Mouse (Mus musculus): ENCODE measurements around the gene Slc46a2. TPM values are rescaled to one million over a fixed set of nuclear protein-coding genes. Genes with fewer than 3 reads are reported as not detected.
A peak's percentile ranks its signal among the peaks of the same experiment; 100 is the strongest.

Slc46a2 gene
- polyA plus RNA-seq, 1 experiment from 2014 or later = not detected

GRCm38 (mm10) chr4:59907092-59907491 lies 7.8 kb downstream of the Slc46a2 start:
- Histone ChIP-seq H3K4me2 (no peak overlapping the region), H3K9me3 (no peaks in the 10 kb centered on the region), H3K4me3 (no peak overlapping the region), H3K27me3 (no peaks in the 10 kb centered on the region), H3K9ac (no peak overlapping the region), H3K36me3 (no peaks in the 10 kb centered on the region), H3K27ac (replicated peaks) (no peak overlapping the region), H3K4me1 (replicated peaks) (no peaks in the 10 kb centered on the region)
- 85% methylated on average over 6 of the region's 6 CpGs for WGBS
- no peak for ATAC-seq (ENCODE audit: low FRiP score, low read depth)

- no peak for ATAC-seq (ENCODE audit: low FRiP score, low read depth)
These were observed 12.3 kb downstream of the Slc46a2 start for GRCm38 (mm10) chr4:59902547-59902946.

GRCm38 (mm10) chr4:59901810-59902209 lies 13.0 kb downstream of the Slc46a2 start:
- Histone ChIP-seq H3K4me2 (no peak overlapping the region), H3K27ac (replicated peaks) (no peak overlapping the region), H3K4me1 (replicated peaks) (no peaks in the 10 kb centered on the region), H3K27me3 (no peaks in the 10 kb centered on the region), H3K9ac (no peak overlapping the region), H3K36me3 (peaks cover 5% of the 10 kb centered on the region; the same call in 1 of the 2 replicates), H3K9me3 (no peaks in the 10 kb centered on the region), H3K4me3 (no peak overlapping the region)
- 93% methylated on average over 6 of the region's 6 CpGs for WGBS
- ATAC-seq (ENCODE audit: low FRiP score, low read depth) = no peak

More at GRCm38 (mm10) chr4:59902547-59902946, 12.3 kb downstream of the Slc46a2 start:
- Histone ChIP-seq H3K27ac (replicated peaks) (no peak overlapping the region), H3K36me3 (0 out of 2 replicates have a peak, but pooled peaks cover 3% of the 10 kb centered on the region), H3K4me2 (no peak overlapping the region), H3K9ac (no peak overlapping the region), H3K4me3 (no peak overlapping the region), H3K27me3 (no peaks in the 10 kb centered on the region), H3K9me3 (no peaks in the 10 kb centered on the region), H3K4me1 (replicated peaks) (no peaks in the 10 kb centered on the region)
- 70% methylated on average over 6 of the region's 6 CpGs for WGBS

DNA sequence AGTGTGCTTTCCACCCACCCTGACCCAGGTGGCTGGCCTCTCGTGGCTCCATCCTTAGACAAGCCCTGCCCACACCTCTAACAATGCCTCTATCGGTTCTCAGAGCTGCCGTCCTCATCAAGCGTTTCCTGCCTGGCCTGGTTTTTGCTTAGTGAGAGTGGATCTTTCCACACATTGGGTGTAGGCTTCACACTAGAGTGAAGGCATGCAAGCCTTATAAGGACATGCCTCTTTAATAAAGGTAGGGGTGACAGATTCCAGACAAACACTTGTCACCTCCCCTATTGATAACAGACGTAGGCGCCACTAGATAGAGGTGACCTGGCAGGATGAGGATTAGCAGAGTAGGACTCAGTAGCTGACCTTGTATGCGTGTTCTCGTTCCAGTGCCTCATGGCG lies 16.3 kb downstream of the Slc46a2 start:
- H3K9ac ChIP-seq = no peak overlapping the region
- no peak overlapping the region for H3K27ac ChIP-seq (replicated peaks)
- no peak for ATAC-seq (ENCODE audit: low FRiP score, low read depth)
- WGBS = 92% methylated on average over 9 of the region's 9 CpGs
- H3K9me3 ChIP-seq = no peaks in the 10 kb centered on the region
- no peaks in the 10 kb centered on the region for H3K4me1 ChIP-seq (replicated peaks)
- no peak overlapping the region for H3K4me3 ChIP-seq
- H3K4me2 ChIP-seq = no peak overlapping the region
- H3K27me3 ChIP-seq = no peaks in the 10 kb centered on the region
- H3K36me3 ChIP-seq = peaks cover 19% of the 10 kb centered on the region; the same call in 1 of the 2 replicates

GRCm38 (mm10) chr4:59897814-59898520 lies 16.9 kb downstream of the Slc46a2 start:
- Histone ChIP-seq H3K27ac (replicated peaks) (no peak overlapping the region), H3K9me3 (no peaks in the 10 kb centered on the region), H3K9ac (no peak overlapping the region), H3K4me3 (no peak overlapping the region), H3K4me1 (replicated peaks) (no peaks in the 10 kb centered on the region), H3K4me2 (no peak overlapping the region), H3K27me3 (no peaks in the 10 kb centered on the region), H3K36me3 (peaks cover 19% of the 10 kb centered on the region; the same call in 1 of the 2 replicates)
- no peak for ATAC-seq (ENCODE audit: low FRiP score, low read depth)
- 91% methylated on average over 12 of the region's 12 CpGs for WGBS

- Histone ChIP-seq H3K4me2 (no peak overlapping the region), H3K27me3 (no peaks in the 10 kb centered on the region), H3K9me3 (no peaks in the 10 kb centered on the region), H3K36me3 (peaks cover 22% of the 10 kb centered on the region; the same call in 1 of the 2 replicates), H3K4me1 (replicated peaks) (no peaks in the 10 kb centered on the region), H3K27ac (replicated peaks) (no peak overlapping the region), H3K4me3 (no peak overlapping the region), H3K9ac (no peak overlapping the region)
- ATAC-seq (ENCODE audit: low FRiP score, low read depth) = no peak
- WGBS = 73% methylated on average over 5 of the region's 5 CpGs
These were observed 18.9 kb downstream of the Slc46a2 start for GRCm38 (mm10) chr4:59896000-59896399.

DNA sequence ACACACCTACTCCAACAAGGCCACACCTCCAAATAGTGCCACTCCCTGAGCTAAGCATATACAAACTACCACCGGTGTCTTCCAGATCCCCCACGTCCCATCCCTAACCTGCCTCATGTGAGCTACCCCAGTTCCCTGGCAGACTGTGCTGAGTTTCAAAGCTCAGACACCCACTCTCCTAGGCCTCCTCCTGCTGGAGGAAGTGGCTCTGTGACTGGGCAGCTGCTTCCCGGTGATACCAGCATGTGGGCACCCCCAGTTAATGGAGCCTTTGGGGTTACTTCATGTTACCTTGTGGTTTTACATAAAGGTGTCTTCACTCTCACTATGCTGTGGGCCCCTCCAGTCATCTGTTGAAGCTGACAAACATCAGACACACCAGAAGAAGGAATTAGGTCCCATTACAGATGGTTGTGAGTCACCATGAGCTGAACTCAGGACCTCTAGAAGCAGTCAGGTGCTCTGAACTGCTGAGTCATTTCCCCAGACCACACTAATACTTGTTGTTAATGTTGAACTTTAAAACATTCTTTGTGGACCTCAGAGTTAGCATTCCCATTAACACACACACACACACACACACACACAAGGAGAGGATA lies 19.8 kb downstream of the Slc46a2 start:
- no peaks in the 10 kb centered on the region for H3K9me3 ChIP-seq
- no peak overlapping the region for H3K4me3 ChIP-seq
- H3K27me3 ChIP-seq = no peaks in the 10 kb centered on the region
- no peak for ATAC-seq (ENCODE audit: low FRiP score, low read depth)
- no peak overlapping the region for H3K27ac ChIP-seq (replicated peaks)
- no peak overlapping the region for H3K4me2 ChIP-seq
- 95% methylated on average over 3 of the region's 3 CpGs for WGBS
- H3K9ac ChIP-seq = no peak overlapping the region
- no peaks in the 10 kb centered on the region for H3K4me1 ChIP-seq (replicated peaks)
- H3K36me3 ChIP-seq = peaks cover 20% of the 10 kb centered on the region; the same call in 1 of the 2 replicates

GRCm38 (mm10) chr4:59894415-59894814 lies 20.4 kb downstream of the Slc46a2 start:
- Histone ChIP-seq H3K4me1 (replicated peaks) (no peaks in the 10 kb centered on the region), H3K4me2 (no peak overlapping the region), H3K4me3 (no peak overlapping the region), H3K27me3 (no peaks in the 10 kb centered on the region), H3K36me3 (peaks cover 20% of the 10 kb centered on the region; the same call in 1 of the 2 replicates), H3K9me3 (no peaks in the 10 kb centered on the region), H3K27ac (replicated peaks) (no peak overlapping the region), H3K9ac (no peak overlapping the region)
- 93% methylated on average over 8 of the region's 8 CpGs for WGBS
- no peak for ATAC-seq (ENCODE audit: low FRiP score, low read depth)

GRCm38 (mm10) chr4:59892731-59893130 lies 22.1 kb downstream of the Slc46a2 start:
- Histone ChIP-seq H3K36me3 (peaks cover 20% of the 10 kb centered on the region; the same call in 1 of the 2 replicates), H3K9ac (no peak overlapping the region), H3K27me3 (no peaks in the 10 kb centered on the region), H3K4me2 (no peak overlapping the region), H3K4me3 (no peak overlapping the region), H3K4me1 (replicated peaks) (no peaks in the 10 kb centered on the region), H3K27ac (replicated peaks) (no peak overlapping the region), H3K9me3 (no peaks in the 10 kb centered on the region)
- ATAC-seq (ENCODE audit: low FRiP score, low read depth) = no peak
- 92% methylated on average over 5 of the region's 5 CpGs for WGBS

DNA sequence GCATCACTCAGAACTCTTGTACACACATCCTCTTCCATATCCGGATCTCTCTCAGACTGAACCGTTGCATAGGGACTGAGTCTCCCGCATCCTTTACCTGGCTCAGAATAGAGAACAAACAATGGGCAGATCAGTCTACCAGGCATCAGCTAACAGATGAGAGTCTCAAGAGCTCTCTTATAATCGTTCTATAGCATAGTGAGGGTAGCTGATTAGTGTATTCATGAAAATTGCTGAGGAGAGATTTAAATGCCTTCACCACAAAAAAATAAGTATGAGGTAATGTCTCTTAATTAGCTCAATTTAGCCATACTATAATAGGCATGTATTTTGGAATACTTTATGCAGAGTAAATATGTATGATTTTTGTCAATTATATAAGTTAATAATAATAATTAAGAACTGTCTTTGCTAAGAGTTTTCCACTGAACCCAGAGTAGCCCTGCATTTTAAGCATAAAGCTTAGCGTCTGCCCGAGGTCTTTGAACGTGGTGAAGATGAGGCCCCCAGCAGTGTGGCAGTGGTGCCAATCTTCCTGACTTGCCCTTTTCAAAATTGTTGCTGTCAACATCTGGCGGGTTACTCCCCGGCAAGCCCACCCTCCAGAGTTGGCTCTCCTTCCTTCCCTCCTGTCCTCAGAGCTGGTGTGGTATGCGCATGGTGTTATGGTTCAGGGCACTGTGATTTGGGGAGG lies 23.0 kb downstream of the Slc46a2 start:
- H3K9ac ChIP-seq = no peak overlapping the region
- H3K36me3 ChIP-seq = peaks cover 18% of the 10 kb centered on the region; the same call in 1 of the 2 replicates
- ATAC-seq (ENCODE audit: low FRiP score, low read depth) = no peak
- no peak overlapping the region for H3K4me3 ChIP-seq
- no peak overlapping the region for H3K27ac ChIP-seq (replicated peaks)
- H3K4me2 ChIP-seq = no peak overlapping the region
- no peaks in the 10 kb centered on the region for H3K27me3 ChIP-seq
- H3K9me3 ChIP-seq = no peaks in the 10 kb centered on the region
- H3K4me1 ChIP-seq (replicated peaks) = no peaks in the 10 kb centered on the region
- WGBS = 86% methylated on average over 10 of the region's 10 CpGs

DNA sequence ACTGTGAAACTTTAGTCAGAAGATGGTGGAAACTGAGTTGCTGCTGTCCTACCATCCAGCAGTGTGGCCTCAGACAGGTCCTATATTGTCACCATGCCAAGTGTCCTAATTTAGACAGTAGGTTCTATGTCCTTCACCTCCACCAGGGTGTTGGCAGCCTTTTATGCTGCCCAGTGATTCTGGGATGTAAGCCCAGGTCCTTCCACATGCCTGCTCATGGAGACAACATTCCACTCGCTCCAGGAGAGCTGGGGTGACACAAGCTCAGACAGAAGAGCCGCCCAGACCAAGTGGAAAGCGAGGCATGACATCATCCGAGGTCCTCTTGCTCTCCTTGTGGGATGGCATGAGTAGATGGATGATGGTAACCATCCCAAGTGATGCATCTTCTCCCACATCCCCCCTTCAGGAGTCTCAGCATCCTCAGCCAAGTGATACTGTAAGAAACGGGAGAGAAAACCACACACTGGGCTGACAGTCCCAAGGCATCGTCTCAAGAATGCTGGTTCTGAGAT lies 24.7 kb downstream of the Slc46a2 start:
- WGBS = 85% methylated on average over 6 of the region's 6 CpGs
- H3K4me1 ChIP-seq (replicated peaks) = no peaks in the 10 kb centered on the region
- ATAC-seq (ENCODE audit: low FRiP score, low read depth) = 0 out of 2 replicates have a peak, but pooled peaks have one; percentile 24

DNA sequence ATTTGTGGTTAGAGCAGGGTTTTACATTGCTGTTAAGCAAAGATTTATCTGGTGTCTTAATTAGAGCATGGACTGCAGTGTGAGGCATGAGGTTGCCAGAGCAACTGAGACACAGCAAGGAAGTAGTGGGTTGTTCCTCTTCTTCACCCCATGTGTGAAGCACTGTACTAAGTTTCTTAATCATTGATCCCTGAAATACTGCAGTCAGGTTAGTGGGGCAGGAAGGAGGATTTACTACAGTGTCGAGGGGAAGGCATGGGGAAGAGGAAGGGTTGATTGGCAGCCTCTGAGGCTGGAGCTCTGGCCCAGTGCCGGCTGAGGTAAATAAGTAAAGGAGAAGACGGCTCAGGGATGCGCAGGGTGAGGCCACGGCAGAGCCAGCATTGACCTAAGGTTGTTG lies 26.8 kb downstream of the Slc46a2 start:
- Histone ChIP-seq H3K27ac (replicated peaks) (no peak overlapping the region), H3K4me3 (no peak overlapping the region), H3K4me1 (replicated peaks) (no peaks in the 10 kb centered on the region), H3K27me3 (no peaks in the 10 kb centered on the region), H3K4me2 (no peak overlapping the region), H3K9ac (no peak overlapping the region), H3K9me3 (no peaks in the 10 kb centered on the region), H3K36me3 (peaks cover 12% of the 10 kb centered on the region)
- no peak for ATAC-seq (ENCODE audit: low FRiP score, low read depth)
- WGBS = 78% methylated on average over 5 of the region's 5 CpGs

More for the DNA sequence above, 24.7 kb downstream of the Slc46a2 start:
- H3K9me3 ChIP-seq = no peaks in the 10 kb centered on the region
- peaks cover 17% of the 10 kb centered on the region for H3K36me3 ChIP-seq
- H3K27ac ChIP-seq (replicated peaks) = no peak overlapping the region
- no peak overlapping the region for H3K4me2 ChIP-seq
- H3K9ac ChIP-seq = no peak overlapping the region
- H3K4me3 ChIP-seq = no peak overlapping the region
- no peaks in the 10 kb centered on the region for H3K27me3 ChIP-seq
